Mouse (Mus musculus) kidney, adult 2 months (tissue): ENCODE data around the gene Hebp1. TPM values are rescaled to one million over a fixed set of nuclear protein-coding genes. Genes with fewer than 3 reads are reported as not detected.

ENCODE experiments used
- DNase-seq: peaks from one replicate; pipeline ENCODE4 v3.0.0; 2021
- H3K27ac ChIP-seq: fragments of 200-500 bp; 2 replicates; pipeline ENCODE4 v1.5.1; 2012; ENCODE audit warnings: low read depth, low read length, control low read depth, inconsistent platforms; ENCODE audit not compliant: insufficient read depth
- H3K27me3 ChIP-seq: fragments of 200-500 bp; replicated peaks from 2 replicates; pipeline ENCODE4 v1.6.1; 2012; ENCODE audit warnings: mild to moderate bottlenecking, moderate library complexity, low read length, inconsistent platforms; ENCODE audit not compliant: control insufficient read depth, insufficient read depth
- H3K36me3 ChIP-seq: fragments of 200-500 bp; 2 replicates; pipeline ENCODE4 v1.6.1; 2012; ENCODE audit warnings: mild to moderate bottlenecking, moderate library complexity, low read length, inconsistent platforms; ENCODE audit not compliant: control insufficient read depth, insufficient read depth
- H3K4me1 ChIP-seq: fragments of 200-500 bp; 2 replicates; pipeline ENCODE4 v1.6.1; 2011; ENCODE audit warnings: low read length; ENCODE audit not compliant: control insufficient read depth, insufficient read depth
- H3K4me3 ChIP-seq: fragments of 200-500 bp; 2 replicates; pipeline ENCODE4 v1.5.1; 2011; ENCODE audit warnings: mild to moderate bottlenecking, low read depth, low read length, control low read depth; ENCODE audit not compliant: insufficient read depth
- CTCF ChIP-seq: fragments of 200-500 bp; conservative IDR thresholded peaks from 2 replicates; pipeline ENCODE4 v1.5.1; 2011; ENCODE audit warnings: low read depth, mild to moderate bottlenecking, control low read depth, low read length, moderate library complexity, mixed read lengths; ENCODE audit not compliant: insufficient read depth, insufficient read length
- POLR2A ChIP-seq: fragments of 200-500 bp; IDR thresholded peaks from one replicate; pipeline ENCODE4 v1.6.1; 2011; ENCODE audit warnings: low read depth, low read length, control low read depth
- WGBS: fragments of 180-500 bp; shearing (Covaris S2); methylation state at CpG from one replicate; pipeline ENCODE4 v1.1.7; 2018; 5-methylcytosine and 5-hydroxymethylcytosine counted together
- polyA plus RNA-seq: library from polyadenylated mRNA; depleted of rRNA; stranded (reverse); fragments of >200 nt; gene quantifications from 2 replicates; pipeline ENCODE4 v1.2.3, GENCODE M21; 2012; rRNA removed

Gene Hebp1
- 71.1 and 82.9 TPM in 2 replicates for polyA plus RNA-seq

GRCm38 (mm10) chr6:135197921-135198532 lies at the start of gene Hebp1, which contains the start of gene Fam234b:
Gene Hebp1, minus strand, starts transcription at chr6:135198022.
Gene Fam234b, plus strand, starts transcription at chr6:135197977.
- Histone ChIP-seq H3K27me3 (no peaks in the 10 kb centered on the region), H3K36me3 (no peaks in the 10 kb centered on the region), H3K27ac (peak within 1 kb of the TSS; percentile 41), H3K4me3 (peak within 1 kb of the TSS; percentile 92), H3K4me1 (no peaks in the 10 kb centered on the region)
- WGBS, result 1% methylated on average over 52 of the region's 52 CpGs
- TF ChIP-seq POLR2A, result no peak
- TF ChIP-seq CTCF, result no peak
- DNase-seq, result peak; percentile 88

GRCm38 (mm10) chr6:135245586-135245985 lies 47.8 kb upstream of the Hebp1 start:
- no peaks in the 10 kb centered on the region for H3K36me3 ChIP-seq
- H3K4me1 ChIP-seq, result no peaks in the 10 kb centered on the region
- no peak overlapping the region for H3K27ac ChIP-seq
- no peak for DNase-seq
- 84% methylated on average over 8 of the region's 8 CpGs for WGBS
- H3K4me3 ChIP-seq, result no peak overlapping the region
- no peaks in the 10 kb centered on the region for H3K27me3 ChIP-seq
- TF ChIP-seq CTCF, result no peak
- TF ChIP-seq POLR2A, result no peak

- no peak overlapping the region for H3K27ac ChIP-seq
- H3K4me3 ChIP-seq, result no peak overlapping the region
- no peaks in the 10 kb centered on the region for H3K4me1 ChIP-seq
- 89% methylated on average over 8 of the region's 8 CpGs for WGBS
- H3K27me3 ChIP-seq, result no peaks in the 10 kb centered on the region
- TF ChIP-seq CTCF (no peak), POLR2A (no peak)
- no peaks in the 10 kb centered on the region for H3K36me3 ChIP-seq
- no peak for DNase-seq
These were observed 42.5 kb upstream of the Hebp1 start for GRCm38 (mm10) chr6:135240361-135240760.

GRCm38 (mm10) chr6:135238211-135238610 lies 40.4 kb upstream of the Hebp1 start:
- no peak for DNase-seq
- 66% methylated on average over 4 of the region's 4 CpGs for WGBS
- no peak for TF ChIP-seq POLR2A

GRCm38 (mm10) chr6:135237326-135237725 lies 39.5 kb upstream of the Hebp1 start:
- no peak overlapping the region for H3K27ac ChIP-seq
- H3K4me1 ChIP-seq, result no peaks in the 10 kb centered on the region
- TF ChIP-seq POLR2A, result no peak
- no peaks in the 10 kb centered on the region for H3K27me3 ChIP-seq
- no peaks in the 10 kb centered on the region for H3K36me3 ChIP-seq
- 68% methylated on average over 14 of the region's 14 CpGs for WGBS
- no peak for DNase-seq
- H3K4me3 ChIP-seq, result no peak overlapping the region

More at GRCm38 (mm10) chr6:135238211-135238610, 40.4 kb upstream of the Hebp1 start:
- H3K27me3 ChIP-seq, result no peaks in the 10 kb centered on the region
- H3K4me3 ChIP-seq, result no peak overlapping the region
- H3K4me1 ChIP-seq, result no peaks in the 10 kb centered on the region
- no peak overlapping the region for H3K27ac ChIP-seq
- H3K36me3 ChIP-seq, result no peaks in the 10 kb centered on the region

- TF ChIP-seq CTCF, result peak; percentile 8; the same call in 1 of the 2 replicates
- no peak for TF ChIP-seq POLR2A
- no peak overlapping the region for H3K27ac ChIP-seq
- no peak for DNase-seq
- 90% methylated on average over 3 of the region's 3 CpGs for WGBS
- no peaks in the 10 kb centered on the region for H3K27me3 ChIP-seq
- H3K4me1 ChIP-seq, result no peaks in the 10 kb centered on the region
- no peaks in the 10 kb centered on the region for H3K36me3 ChIP-seq
- H3K4me3 ChIP-seq, result no peak overlapping the region
These were observed 38.8 kb upstream of the Hebp1 start for GRCm38 (mm10) chr6:135236576-135236975.

- TF ChIP-seq CTCF (no peak), POLR2A (no peak)
- no peaks in the 10 kb centered on the region for H3K27me3 ChIP-seq
- no peaks in the 10 kb centered on the region for H3K36me3 ChIP-seq
- no peak overlapping the region for H3K4me3 ChIP-seq
- 93% methylated on average over 3 of the region's 3 CpGs for WGBS
- DNase-seq, result no peak
- no peaks in the 10 kb centered on the region for H3K4me1 ChIP-seq
- H3K27ac ChIP-seq, result no peak overlapping the region
These were observed 37.9 kb upstream of the Hebp1 start for GRCm38 (mm10) chr6:135235742-135236141.
